Mouse (Mus musculus) gastrocnemius, adult 18-20 months (tissue): Measurements from ENCODE around the gene Pf4. TPM values are rescaled to one million over a fixed set of nuclear protein-coding genes. Genes with fewer than 3 reads are reported as not detected.

Experiments used
- DNase-seq: peaks from one replicate; pipeline ENCODE4 v3.0.0; 2021; ENCODE audit warnings: low spot score
- long read RNA-seq, 2 experiments: library from polyadenylated mRNA; stranded (forward); transcript quantifications; one replicate each; pipeline ENCODE4 v2.0.0; 2021
- total RNA-seq, 2 experiments: library from RNA; stranded (reverse); gene quantifications; 2 replicates each; pipeline ENCODE4 v1.2.3; 2021

Pf4 gene
- 10 to 100 TPM in 1 of 2 experiments, 1 to 10 TPM in 1; 5.6 to 15.2 TPM for total RNA-seq
- long read RNA-seq, experiment 1, transcript Pf4-201 (3 exons, 588 nt): major isoform, 12 of 12 reads
- long read RNA-seq, experiment 1, partial matches to known transcripts: 0 of 12 reads
- long read RNA-seq, experiment 1, other reads (novel, unspliced or antisense): 0 of 12 reads
- long read RNA-seq, experiment 2, transcript Pf4-201 (3 exons, 588 nt): major isoform, 7 of 7 reads
- long read RNA-seq, experiment 2, partial matches to known transcripts: 0 of 7 reads
- long read RNA-seq, experiment 2, other reads (novel, unspliced or antisense): 0 of 7 reads

DNA sequence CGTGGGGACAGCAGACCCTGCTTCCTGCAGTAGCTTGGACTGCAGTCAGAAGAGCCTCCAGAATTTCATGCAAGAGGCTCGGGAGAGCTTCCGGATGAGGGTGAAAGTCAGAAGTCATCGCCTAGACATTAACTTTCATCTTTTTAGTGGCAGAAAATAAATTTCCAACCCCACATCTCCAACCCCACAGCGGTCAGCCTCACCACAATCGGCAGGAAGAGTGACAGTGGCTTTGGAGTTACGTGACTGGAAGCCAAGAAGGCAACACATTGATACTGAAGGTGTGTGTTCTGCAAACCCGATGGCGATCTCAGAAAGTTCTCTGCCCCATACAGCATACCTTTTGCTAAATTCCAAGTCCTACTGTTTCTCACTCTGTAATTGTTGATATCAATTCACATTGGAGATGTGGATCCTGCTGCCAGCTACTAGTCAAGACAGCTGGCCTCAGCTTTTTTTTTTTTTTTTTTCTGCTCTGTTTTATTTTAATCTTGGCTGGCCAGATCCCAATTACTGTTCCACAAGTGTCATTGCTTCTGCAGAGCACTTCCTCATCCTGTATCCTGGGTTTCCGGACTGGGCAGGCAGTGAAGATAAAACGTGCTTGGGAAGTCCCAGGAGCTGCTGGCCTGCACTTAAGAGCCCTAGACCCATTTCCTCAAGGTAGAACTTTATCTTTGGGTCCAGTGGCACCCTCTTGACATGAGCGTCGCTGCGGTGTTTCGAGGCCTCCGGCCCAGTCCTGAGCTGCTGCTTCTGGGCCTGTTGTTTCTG lies at the start of gene Pf4:
Gene Pf4 (plus strand): TSS at position 556 of the 774 bp plus-strand sequence.
- no peak for DNase-seq

DNA sequence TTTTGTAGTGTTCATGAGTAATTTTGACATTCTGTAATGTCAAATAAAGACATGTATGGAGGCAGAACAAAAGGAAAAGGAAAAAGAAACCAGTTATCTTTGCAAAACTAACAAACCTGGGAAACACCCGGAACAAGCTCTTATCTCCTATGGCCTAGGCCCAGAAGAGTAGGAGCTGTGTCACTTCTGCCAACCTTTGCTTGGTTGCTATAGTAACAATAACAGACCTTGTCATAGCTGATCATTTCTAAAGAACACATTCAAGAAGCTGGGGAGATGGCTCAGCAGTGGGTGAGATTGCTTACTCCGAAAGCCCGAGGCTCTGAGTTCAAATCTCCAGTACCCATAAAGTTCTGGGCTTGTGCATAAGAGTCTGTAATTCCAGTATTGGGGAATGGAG lies 49.6 kb upstream of the Pf4 start:
- DNase-seq: no peak

GRCm38 (mm10) chr5:90728254-90728653 lies 44.0 kb upstream of the Pf4 start:
- DNase-seq: no peak

GRCm38 (mm10) chr5:90731480-90731879 lies 40.8 kb upstream of the Pf4 start:
- DNase-seq: no peak

DNA sequence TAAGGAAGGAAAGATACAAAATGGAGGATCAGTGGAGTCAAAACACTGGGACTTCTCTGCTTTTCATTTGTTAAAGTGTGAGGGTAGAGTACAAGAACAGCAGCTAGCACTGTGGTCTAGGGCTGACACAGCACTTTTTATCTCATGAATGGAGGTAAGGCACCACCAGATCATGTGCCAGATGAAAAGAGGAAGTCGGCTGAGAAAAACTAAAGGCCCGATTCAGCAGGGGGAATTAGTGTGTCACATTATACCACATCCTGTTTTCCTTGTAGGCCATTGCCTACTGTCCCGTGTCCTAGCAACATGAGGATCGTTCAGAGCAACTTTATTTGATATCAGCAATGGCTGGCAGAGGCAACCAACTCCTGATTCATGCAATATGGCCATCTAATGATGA lies 30.2 kb upstream of the Pf4 start:
- no peak for DNase-seq

- DNase-seq: no peak
Measured at GRCm38 (mm10) chr5:90753934-90754333, 18.3 kb upstream of the Pf4 start.

DNA sequence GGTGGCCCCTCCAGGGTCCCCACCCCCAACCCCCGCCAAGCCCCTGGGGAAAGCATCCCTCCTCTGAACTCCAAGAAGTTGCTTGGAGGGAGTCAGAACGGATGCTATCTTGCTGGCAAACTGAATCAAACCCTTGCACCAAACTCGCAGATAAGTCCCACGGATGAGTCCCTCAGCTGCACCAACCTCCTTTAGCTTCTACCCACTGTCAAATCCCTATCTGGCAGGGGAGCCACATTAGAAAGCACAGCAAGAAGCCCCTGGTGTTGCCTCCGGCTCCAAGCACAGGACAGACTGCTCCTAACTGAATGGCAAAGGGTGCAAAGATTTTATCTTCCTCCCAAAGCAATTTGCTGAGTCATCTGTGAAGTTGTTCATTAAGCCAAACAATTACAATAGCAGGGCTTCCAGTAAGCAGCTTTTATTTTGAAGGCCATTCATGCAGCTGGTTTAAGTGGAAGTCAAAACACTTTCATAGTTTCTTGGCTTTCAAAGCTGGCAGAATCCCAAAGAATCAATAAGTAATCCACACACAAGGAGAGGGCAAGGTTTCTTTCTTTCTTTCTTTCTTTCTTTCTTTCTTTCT lies 14.1 kb upstream of the Pf4 start:
- peak; percentile 36 for DNase-seq

GRCm38 (mm10) chr5:90759077-90760065 lies 12.9 kb upstream of the Pf4 start, which contains the start of gene Cxcl5:
Cxcl5 (plus strand) TSS chr5:90759360.
- peak; percentile 15 for DNase-seq

GRCm38 (mm10) chr5:90760303-90760702 lies 11.9 kb upstream of the Pf4 start:
- no peak for DNase-seq

GRCm38 (mm10) chr5:90760844-90761243 lies 11.4 kb upstream of the Pf4 start:
- DNase-seq: no peak

DNA sequence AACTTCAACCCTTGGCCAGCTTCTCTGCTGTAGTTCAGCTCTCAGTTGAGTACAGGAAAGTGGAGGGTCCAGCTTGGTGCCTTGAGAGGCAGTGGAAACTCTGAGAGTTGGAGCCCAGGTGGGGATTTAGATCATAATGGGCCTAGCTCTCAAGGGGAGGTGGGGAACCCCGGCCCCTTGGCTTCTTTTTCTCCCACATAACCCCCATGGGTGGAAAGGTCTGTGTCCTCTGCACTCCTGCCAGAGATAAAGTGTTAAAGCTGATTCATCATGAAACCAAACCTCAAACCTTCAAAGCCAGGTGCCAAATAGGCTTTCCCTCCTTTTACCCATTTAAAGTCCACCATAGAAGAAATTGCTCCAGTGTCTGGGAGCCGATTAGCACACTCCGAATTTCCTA lies 10.4 kb upstream of the Pf4 start:
- DNase-seq: no peak

GRCm38 (mm10) chr5:90763912-90764665 lies 8.1 kb upstream of the Pf4 start:
- no peak for DNase-seq

GRCm38 (mm10) chr5:90765821-90766606 lies 6.2 kb upstream of the Pf4 start:
- DNase-seq: no peak

GRCm38 (mm10) chr5:90768218-90768617 lies 4.0 kb upstream of the Pf4 start, which contains the start of gene Ppbp:
Ppbp (plus strand) TSS chr5:90768518.
- no peak for DNase-seq

DNA sequence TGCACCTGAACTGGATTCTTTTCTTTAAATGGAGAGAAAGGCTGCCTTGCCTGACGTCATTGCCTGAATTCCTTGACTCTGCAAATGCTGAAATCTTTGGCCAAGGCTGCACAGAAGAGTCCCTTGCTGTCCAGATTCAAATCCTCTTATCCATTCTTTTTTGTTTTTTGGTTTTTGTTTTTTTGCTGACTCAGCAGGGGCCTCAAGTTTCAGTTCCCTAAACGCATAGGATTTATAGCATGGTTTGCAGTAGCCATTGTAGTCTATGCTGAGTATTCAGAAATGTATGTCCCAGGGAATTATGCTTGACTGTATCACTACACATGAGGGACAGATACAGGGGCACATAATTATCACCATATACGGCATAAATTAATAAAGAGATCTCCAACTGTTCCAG lies 866 bp upstream of the Pf4 start:
- no peak for DNase-seq

DNA sequence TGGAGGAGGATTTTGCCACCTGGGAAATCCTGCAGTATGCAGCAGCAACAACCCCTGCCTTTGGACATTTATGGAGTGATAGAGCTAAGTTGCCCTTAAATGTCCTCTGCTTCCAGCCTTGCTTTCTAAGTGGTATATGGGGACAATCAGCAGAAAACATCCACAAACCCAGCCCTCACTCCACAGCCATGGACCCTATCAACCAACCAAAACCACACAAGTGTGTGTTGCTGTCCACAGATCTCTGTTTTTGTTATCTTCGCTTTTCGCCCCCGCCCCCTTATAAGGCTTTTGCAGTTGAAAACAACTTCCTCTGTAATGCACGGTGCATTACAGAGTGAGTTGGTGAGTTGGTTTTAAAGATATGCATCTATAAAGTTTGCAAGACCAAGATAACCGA lies 3.3 kb downstream of the Pf4 start:
- no peak for DNase-seq

DNA sequence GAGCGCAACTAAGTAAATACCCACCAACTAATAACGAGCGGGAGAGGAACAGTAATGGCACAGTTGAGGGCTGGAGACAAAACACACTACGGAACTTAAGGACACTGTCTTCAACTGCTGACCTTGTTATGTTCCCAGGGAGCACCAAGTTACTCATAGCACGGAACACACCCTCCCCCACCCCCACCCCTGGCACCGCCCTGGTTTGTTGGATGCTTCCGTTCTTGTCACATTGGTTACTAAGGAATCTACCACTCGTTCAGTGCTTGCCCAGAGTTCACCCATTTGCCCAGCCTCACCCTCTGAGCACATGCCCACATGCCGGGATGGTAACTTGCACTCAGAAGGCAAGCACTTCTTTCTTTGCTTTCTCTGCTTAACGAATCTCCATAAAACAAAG lies 5.4 kb downstream of the Pf4 start:
- no peak for DNase-seq

DNA sequence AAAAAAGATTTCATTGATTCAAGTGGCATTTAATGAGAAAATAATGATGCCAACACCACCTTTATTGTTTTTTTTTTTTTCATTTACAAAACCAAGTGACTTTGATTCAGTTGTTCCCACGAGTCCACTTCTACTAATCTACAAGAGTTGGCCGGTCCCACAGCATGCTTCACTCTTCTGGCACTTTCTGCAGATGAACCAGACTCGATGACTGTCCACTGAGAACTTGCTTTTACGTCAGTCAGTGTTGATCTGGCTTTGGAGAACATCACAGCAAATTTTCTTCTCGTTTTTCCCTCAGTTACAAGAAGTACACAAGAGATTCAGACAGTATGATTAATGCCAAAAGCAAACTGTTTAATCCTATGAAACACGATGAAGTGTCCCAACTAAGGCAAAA lies 6.6 kb downstream of the Pf4 start:
- DNase-seq: peak; percentile 37

DNA sequence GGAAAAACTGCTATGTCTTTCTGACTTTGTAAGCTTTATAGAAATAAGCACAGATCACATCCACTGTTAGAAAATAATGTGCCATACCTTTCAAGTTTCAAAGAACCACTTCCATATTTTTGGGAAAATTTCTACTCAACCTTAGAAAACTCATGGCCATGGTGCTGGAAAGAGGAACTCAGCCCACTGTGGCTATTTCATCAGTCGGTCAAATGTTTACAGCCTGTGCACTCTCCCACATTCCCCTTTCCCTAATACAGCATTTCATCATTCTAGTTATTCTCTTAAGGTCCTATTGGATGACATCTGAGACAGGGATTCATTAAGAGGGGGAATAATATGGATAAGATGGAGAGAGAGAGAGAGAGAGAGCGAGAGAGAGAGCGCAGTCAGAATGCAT lies 11.5 kb downstream of the Pf4 start:
- no peak for DNase-seq
